ENCODE assay signal across 26 mouse cellular contexts in genomic region chr9:96890756-96891155, GRCm38 (mm10). TPM values are rescaled to one million over a fixed set of nuclear protein-coding genes. Genes with fewer than 3 reads are reported as not detected.
DNase-seq lines count a peak whose midpoint lies in the region; ATAC-seq lines count a peak whose summit lies in the region.
"Had no signal": no experiment of that assay in that cellular context is flagged by ENCODE, and none has a peak within 500 bp of the region (broad histone marks: within the 10 kb centered on the region; RNA-seq: fewer than 3 reads in every experiment).

No protein-coding gene starts in this region.

- H3K27me3 ChIP-seq in forebrain, embryonic 12.5 days = peaks cover 26% of the 10 kb centered on the region
- H3K27me3 ChIP-seq in forebrain, embryonic 15.5 days = no peaks in the 10 kb centered on the region
- peaks cover 39% of the 10 kb centered on the region for H3K27me3 ChIP-seq in midbrain, embryonic 10.5 days (ENCODE audit: low read depth, poor library complexity, severe bottlenecking)
- no peaks in the 10 kb centered on the region for H3K27me3 ChIP-seq in midbrain, embryonic 15.5 days (replicated peaks)
- H3K27me3 ChIP-seq in neural tube, embryonic 13.5 days = no peaks in the 10 kb centered on the region
- H3K27me3 ChIP-seq in neural tube, embryonic 15.5 days (replicated peaks) = no peaks in the 10 kb centered on the region
- H3K27me3 ChIP-seq: forebrain, embryonic 13.5 days had no signal

- no peak overlapping the region for H3K9ac ChIP-seq in forebrain, embryonic 12.5 days
- H3K9ac ChIP-seq in forebrain, embryonic 15.5 days (replicated peaks) = no peak overlapping the region
- no peak overlapping the region for H3K9ac ChIP-seq in midbrain, embryonic 15.5 days
- no peak overlapping the region for H3K9ac ChIP-seq in neural tube, embryonic 13.5 days
- H3K9ac ChIP-seq in neural tube, embryonic 15.5 days (replicated peaks) = no peak overlapping the region
- H3K9ac ChIP-seq: embryonic facial prominence, embryonic 13.5 days; forebrain, embryonic 13.5 days; limb, embryonic 15.5 days; liver, embryonic 14.5 days; lung, embryonic 14.5 days had no signal

- H3K27ac ChIP-seq in forebrain, embryonic 12.5 days = 0 out of 2 replicates have a peak overlapping the region, but pooled peaks have one; percentile 66
- H3K27ac ChIP-seq in forebrain, embryonic 15.5 days (replicated peaks) = no peak overlapping the region
- H3K27ac ChIP-seq in midbrain, embryonic 10.5 days (replicated peaks) = peak overlapping the region; percentile 94
- H3K27ac ChIP-seq in midbrain, embryonic 15.5 days = no peak overlapping the region
- peak overlapping the region; percentile 76 for H3K27ac ChIP-seq in neural tube, embryonic 13.5 days (replicated peaks)
- H3K27ac ChIP-seq in neural tube, embryonic 15.5 days (replicated peaks) = no peak overlapping the region
- H3K27ac ChIP-seq: embryonic facial prominence, embryonic 13.5 days; kidney, postnatal 0 days; limb, embryonic 15.5 days; liver, embryonic 14.5 days had no signal

- peaks cover 67% of the 10 kb centered on the region for H3K4me1 ChIP-seq in forebrain, embryonic 12.5 days
- peaks cover 67% of the 10 kb centered on the region for H3K4me1 ChIP-seq in forebrain, embryonic 15.5 days
- peaks cover 79% of the 10 kb centered on the region for H3K4me1 ChIP-seq in midbrain, embryonic 10.5 days
- H3K4me1 ChIP-seq in midbrain, embryonic 15.5 days = peaks cover 63% of the 10 kb centered on the region
- peaks cover 70% of the 10 kb centered on the region for H3K4me1 ChIP-seq in neural tube, embryonic 13.5 days (replicated peaks)
- H3K4me1 ChIP-seq in neural tube, embryonic 15.5 days = peaks cover 41% of the 10 kb centered on the region

- H3K4me3 ChIP-seq in forebrain, embryonic 12.5 days (replicated peaks) = no peak overlapping the region
- no peak overlapping the region for H3K4me3 ChIP-seq in forebrain, embryonic 15.5 days
- H3K4me3 ChIP-seq in midbrain, embryonic 10.5 days = no peak overlapping the region
- no peak overlapping the region for H3K4me3 ChIP-seq in midbrain, embryonic 15.5 days
- H3K4me3 ChIP-seq in neural tube, embryonic 13.5 days = no peak overlapping the region
- no peak overlapping the region for H3K4me3 ChIP-seq in neural tube, embryonic 15.5 days (replicated peaks)
- H3K4me3 ChIP-seq: forebrain, embryonic 13.5 days; limb, embryonic 10.5 days; limb, embryonic 15.5 days had no signal

- ATAC-seq in cerebellum, adult (ENCODE audit: insufficient number of reproducible peaks, low FRiP score, low TSS enrichment) = no peak
- ATAC-seq in forebrain, embryonic 12.5 days (ENCODE audit: low FRiP score) = no peak
- no peak for ATAC-seq in forebrain, embryonic 15.5 days (replicated peaks)
- ATAC-seq in midbrain, embryonic 15.5 days (replicated peaks) = no peak
- ATAC-seq in neural tube, embryonic 13.5 days (ENCODE audit: low read depth) = no peak
- ATAC-seq in neural tube, embryonic 15.5 days (ENCODE audit: low FRiP score) = no peak
- ATAC-seq: forebrain, embryonic 13.5 days; intestine, embryonic 16.5 days had no signal

- 95% methylated on average over 6 of the region's 6 CpGs for WGBS in forebrain, embryonic 12.5 days
- WGBS in forebrain, embryonic 15.5 days = 89% methylated on average over 6 of the region's 6 CpGs
- 91% methylated on average over 6 of the region's 6 CpGs for WGBS in midbrain, embryonic 10.5 days
- 89% methylated on average over 6 of the region's 6 CpGs for WGBS in midbrain, embryonic 15.5 days
- WGBS in neural tube, embryonic 13.5 days = 87% methylated on average over 6 of the region's 6 CpGs
- WGBS in neural tube, embryonic 15.5 days = 88% methylated on average over 6 of the region's 6 CpGs

- DNase-seq in cerebellum, adult 11 months = peak; percentile 18
- no peak for DNase-seq in midbrain, embryonic 10.5 days (ENCODE audit: low spot score)
- DNase-seq: adrenal gland, adult 2 months; adrenal gland, postnatal 36 days; gastrocnemius, postnatal 14 days; heart, postnatal 14 days; kidney, adult 8-10 months; layer of hippocampus, postnatal 36 days; lung, embryonic 14.5 days; lung, postnatal 14 days; right cerebral cortex, adult 18-20 months; spleen, adult 18-20 months; thymus, postnatal 14 days had no signal

- H3K4me2 ChIP-seq in forebrain, embryonic 12.5 days = no peak overlapping the region
- no peak overlapping the region for H3K4me2 ChIP-seq in forebrain, embryonic 15.5 days (replicated peaks)
- no peak overlapping the region for H3K4me2 ChIP-seq in midbrain, embryonic 15.5 days
- H3K4me2 ChIP-seq in neural tube, embryonic 13.5 days = peak overlapping the region; percentile 86; the same call in 1 of the 2 replicates
- no peak overlapping the region for H3K4me2 ChIP-seq in neural tube, embryonic 15.5 days
- H3K4me2 ChIP-seq: limb, embryonic 15.5 days had no signal

- H3K36me3 ChIP-seq in forebrain, embryonic 12.5 days (replicated peaks) = no peaks in the 10 kb centered on the region
- no peaks in the 10 kb centered on the region for H3K36me3 ChIP-seq in forebrain, embryonic 15.5 days
- no peaks in the 10 kb centered on the region for H3K36me3 ChIP-seq in midbrain, embryonic 10.5 days
- no peaks in the 10 kb centered on the region for H3K36me3 ChIP-seq in midbrain, embryonic 15.5 days (replicated peaks)
- no peaks in the 10 kb centered on the region for H3K36me3 ChIP-seq in neural tube, embryonic 13.5 days
- H3K36me3 ChIP-seq in neural tube, embryonic 15.5 days = no peaks in the 10 kb centered on the region
- H3K36me3 ChIP-seq: embryonic facial prominence, embryonic 13.5 days; limb, embryonic 10.5 days; limb, embryonic 15.5 days had no signal

- H3K9me3 ChIP-seq in forebrain, embryonic 12.5 days = no peaks in the 10 kb centered on the region
- no peaks in the 10 kb centered on the region for H3K9me3 ChIP-seq in forebrain, embryonic 15.5 days
- peaks cover 10% of the 10 kb centered on the region; the same call in 1 of the 2 replicates for H3K9me3 ChIP-seq in midbrain, embryonic 10.5 days (replicated peaks)
- H3K9me3 ChIP-seq in midbrain, embryonic 15.5 days = no peaks in the 10 kb centered on the region
- H3K9me3 ChIP-seq in neural tube, embryonic 13.5 days = no peaks in the 10 kb centered on the region
- no peaks in the 10 kb centered on the region for H3K9me3 ChIP-seq in neural tube, embryonic 15.5 days (replicated peaks)
- H3K9me3 ChIP-seq: embryonic facial prominence, embryonic 13.5 days; limb, embryonic 10.5 days; limb, embryonic 15.5 days had no signal

RNA-seq across cellular contexts. Expression of gene Pxylp1, which starts 1.7 kb away (rescaled TPM):
- polyA plus RNA-seq in forebrain, embryonic 12.5 days (2016; fragmentation: Nextera tagmentation; extraction: Ambion mirVana) = 48.5 and 51.2 TPM in 2 replicates
- 33.8 and 36.6 TPM in 2 replicates for polyA plus RNA-seq in forebrain, embryonic 15.5 days (2015; fragmentation: Nextera tagmentation; extraction: Ambion mirVana)
- polyA plus RNA-seq in midbrain, embryonic 10.5 days (2016; fragmentation: Nextera tagmentation; extraction: Ambion mirVana) = 49.1 and 56.6 TPM in 2 replicates
- polyA plus RNA-seq in midbrain, embryonic 15.5 days (2015; fragmentation: Nextera tagmentation; extraction: Ambion mirVana) = 42.4 and 48.6 TPM in 2 replicates
- polyA plus RNA-seq in neural tube, embryonic 13.5 days (2015; fragmentation: Nextera tagmentation; extraction: Ambion mirVana) = 31.5 and 33.4 TPM in 2 replicates
- 24.8 and 25.6 TPM in 2 replicates for polyA plus RNA-seq in neural tube, embryonic 15.5 days (2015; fragmentation: Nextera tagmentation; extraction: Ambion mirVana)

Comparison
In these comparisons a context has a peak if more than half of its experiments do, and no peak if none do; other contexts are left out.
1. H3K27ac ChIP-seq: peak in forebrain, embryonic 12.5 days (single experiment), midbrain, embryonic 10.5 days (single experiment) and neural tube, embryonic 13.5 days (single experiment); none in forebrain, embryonic 15.5 days (single experiment), midbrain, embryonic 15.5 days (single experiment) and neural tube, embryonic 15.5 days (single experiment).